Mouse (Mus musculus) lung, adult 2 months (tissue): ENCODE measurements around the gene Gm20388. TPM values are rescaled to one million over a fixed set of nuclear protein-coding genes. Genes with fewer than 3 reads are reported as not detected.

Experiments
- DNase-seq: peaks from one replicate; pipeline ENCODE4 v3.0.0; 2022
- H3K4me1 ChIP-seq: fragments of 200-500 bp; 2 replicates; pipeline ENCODE4 v1.6.1; 2011; ENCODE audit warnings: low read length; ENCODE audit not compliant: control insufficient read depth, insufficient read depth
- H3K4me3 ChIP-seq: fragments of 200-500 bp; replicated peaks from 2 replicates; pipeline ENCODE3; 2011; ENCODE audit warnings: low read depth, mild to moderate bottlenecking, control low read depth, low read length; ENCODE audit errors: extremely low read depth
- CTCF ChIP-seq: fragments of 200-500 bp; IDR thresholded peaks from 2 replicates; pipeline ENCODE4 v1.5.1; 2011; ENCODE audit warnings: mild to moderate bottlenecking, low read length, control low read depth; ENCODE audit not compliant: insufficient read depth
- POLR2A ChIP-seq: fragments of 200-500 bp; IDR thresholded peaks from 2 replicates; pipeline ENCODE4 v1.6.1; 2011; ENCODE audit warnings: low read depth, mild to moderate bottlenecking, control low read depth, low read length, borderline replicate concordance; ENCODE audit errors: extremely low read depth
- WGBS: fragments of 180-500 bp; shearing (Covaris S2); methylation state at CpG from one replicate; pipeline ENCODE4 v1.1.7; 2018; 5-methylcytosine and 5-hydroxymethylcytosine counted together
- polyA plus RNA-seq: library from polyadenylated mRNA; depleted of rRNA; stranded (reverse); fragments of >200 nt; gene quantifications from 2 replicates; pipeline ENCODE4 v1.2.3, GENCODE M21; 2012

The Gm20388 gene
- polyA plus RNA-seq, 1 experiment = 67.8 TPM

DNA sequence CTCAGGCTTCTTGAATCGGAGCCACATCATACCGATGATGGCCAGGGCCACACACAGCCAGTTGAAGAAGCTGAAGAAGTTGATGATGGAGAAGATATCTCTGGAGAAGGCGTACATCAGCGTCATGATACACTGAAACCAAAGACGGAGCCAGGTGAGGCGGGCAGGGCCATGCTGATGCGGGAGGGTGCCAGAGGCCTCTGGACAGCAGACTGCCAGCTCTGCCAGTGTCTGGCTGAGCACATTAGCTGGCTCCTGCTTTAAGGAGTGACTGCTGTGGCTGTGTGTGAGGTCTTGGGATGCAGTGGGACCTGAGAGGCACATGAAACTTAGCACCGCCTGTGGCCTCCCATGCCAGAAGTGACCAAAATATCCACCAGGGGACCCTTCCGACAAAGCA lies 1974.4 kb downstream of the Gm20388 start:
- 96% methylated on average over 9 of the region's 9 CpGs for WGBS
- no peak for DNase-seq
- H3K4me3 ChIP-seq = no peak overlapping the region
- H3K4me1 ChIP-seq = no peaks in the 10 kb centered on the region
- TF ChIP-seq POLR2A = no peak
- TF ChIP-seq CTCF = no peak

GRCm38 (mm10) chr8:121885433-121885832 lies 1974.8 kb downstream of the Gm20388 start:
- DNase-seq = no peak
- Histone ChIP-seq H3K4me1 (no peaks in the 10 kb centered on the region), H3K4me3 (no peak overlapping the region)
- TF ChIP-seq CTCF = no peak
- no peak for TF ChIP-seq POLR2A
- WGBS = 90% methylated on average over 6 of the region's 6 CpGs

- WGBS = 89% methylated on average over 1 of the region's 1 CpGs
- no peak overlapping the region for H3K4me3 ChIP-seq
- DNase-seq = no peak
- H3K4me1 ChIP-seq = no peaks in the 10 kb centered on the region
- no peak for TF ChIP-seq POLR2A
- no peak for TF ChIP-seq CTCF
Measured at GRCm38 (mm10) chr8:121887547-121887946, 1976.9 kb downstream of the Gm20388 start.

DNA sequence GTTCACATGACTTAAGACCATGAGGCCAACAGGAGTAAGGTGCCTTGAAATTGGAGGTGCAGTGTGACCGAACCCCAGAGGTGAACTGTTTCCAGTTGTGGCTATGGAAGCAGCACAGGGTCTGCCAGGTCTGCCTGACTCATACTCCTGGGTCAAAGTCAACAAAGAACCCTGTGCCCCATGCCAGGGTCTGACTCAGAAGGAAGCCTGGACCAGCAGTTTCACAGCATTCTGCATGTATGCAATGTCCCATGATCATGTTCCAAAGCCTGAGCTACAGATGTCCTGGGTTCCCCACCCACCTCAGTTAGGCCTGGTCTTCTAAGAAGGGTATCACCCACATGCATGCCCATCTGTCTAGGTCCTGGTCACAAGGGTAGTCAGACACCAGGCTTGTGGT lies 1978.7 kb downstream of the Gm20388 start:
- TF ChIP-seq POLR2A = no peak
- no peak for TF ChIP-seq CTCF
- no peak overlapping the region for H3K4me3 ChIP-seq
- no peaks in the 10 kb centered on the region for H3K4me1 ChIP-seq
- DNase-seq = no peak
- 82% methylated on average over 1 of the region's 1 CpGs for WGBS

DNA sequence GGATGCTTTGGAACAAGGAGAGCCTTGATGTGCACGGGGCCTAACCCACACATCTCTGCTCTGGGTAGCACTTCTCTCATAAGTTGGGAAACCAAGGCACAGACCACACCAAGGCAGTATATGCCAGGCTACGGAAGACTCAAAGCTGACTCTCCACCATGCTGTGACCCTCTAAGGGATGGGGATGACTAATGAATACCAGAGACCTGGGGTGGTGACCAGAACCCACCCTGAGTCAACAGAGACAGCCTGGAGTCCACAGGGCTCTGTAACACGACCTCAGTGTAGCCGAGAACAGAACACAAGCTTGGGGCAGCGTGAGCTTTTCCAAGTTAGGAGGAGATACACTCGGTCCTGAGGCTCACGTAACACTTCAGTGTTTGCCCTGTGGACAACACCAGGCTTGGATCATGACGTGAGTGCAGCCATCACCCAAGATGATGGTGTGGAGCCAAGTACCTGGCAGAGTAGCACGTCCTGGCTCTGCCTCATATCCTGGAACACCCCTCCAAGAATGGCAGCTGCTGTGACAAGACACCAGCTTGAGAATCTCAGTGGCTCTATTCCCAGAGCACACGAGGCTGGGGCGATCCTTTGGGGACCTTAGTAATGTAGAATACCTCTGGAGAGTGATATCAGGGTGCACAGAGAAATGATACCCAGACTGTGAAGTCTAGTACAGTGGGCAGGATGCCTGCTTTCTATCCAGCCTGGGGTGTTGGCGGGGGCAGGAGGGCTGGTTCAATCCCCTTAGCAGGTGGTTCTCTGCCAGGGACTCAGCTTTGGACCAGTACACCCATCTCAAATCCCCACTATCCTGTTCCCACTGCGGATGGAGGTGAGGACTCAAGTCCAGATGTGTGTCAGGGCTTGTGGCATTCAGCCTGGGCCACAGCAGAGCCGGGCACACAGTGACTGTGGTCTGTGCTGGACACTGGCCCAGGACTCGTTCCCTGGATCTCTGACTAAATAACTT lies 1979.5 kb downstream of the Gm20388 start:
- Histone ChIP-seq H3K4me3 (no peak overlapping the region), H3K4me1 (no peaks in the 10 kb centered on the region)
- no peak for TF ChIP-seq CTCF
- TF ChIP-seq POLR2A = no peak
- 72% methylated on average over 15 of the region's 15 CpGs for WGBS
- no peak for DNase-seq

DNA sequence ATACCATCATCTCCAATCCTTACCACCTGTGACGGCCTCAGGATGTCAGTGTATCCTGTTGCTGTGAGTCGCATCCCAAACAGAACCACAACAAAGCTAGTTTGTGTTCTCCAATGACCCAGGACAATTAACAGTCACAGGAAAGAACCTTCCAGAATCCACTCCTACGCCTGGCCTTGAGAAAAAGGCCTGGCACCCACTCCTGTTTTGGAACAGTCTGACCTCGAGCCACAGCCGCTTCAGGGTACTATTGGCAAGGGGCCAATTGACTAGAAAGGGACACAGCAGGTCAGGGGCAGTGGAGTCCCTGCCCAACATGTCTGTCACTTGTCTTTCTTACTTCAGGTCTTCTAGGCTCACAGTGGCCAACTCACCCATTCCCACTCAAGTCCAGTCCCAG lies 1982.2 kb downstream of the Gm20388 start:
- Histone ChIP-seq H3K4me3 (no peak overlapping the region), H3K4me1 (0 out of 2 replicates have a peak, but pooled peaks cover under 1% of the 10 kb centered on the region)
- WGBS = 76% methylated on average over 5 of the region's 5 CpGs
- no peak for TF ChIP-seq POLR2A
- no peak for TF ChIP-seq CTCF
- no peak for DNase-seq

DNA sequence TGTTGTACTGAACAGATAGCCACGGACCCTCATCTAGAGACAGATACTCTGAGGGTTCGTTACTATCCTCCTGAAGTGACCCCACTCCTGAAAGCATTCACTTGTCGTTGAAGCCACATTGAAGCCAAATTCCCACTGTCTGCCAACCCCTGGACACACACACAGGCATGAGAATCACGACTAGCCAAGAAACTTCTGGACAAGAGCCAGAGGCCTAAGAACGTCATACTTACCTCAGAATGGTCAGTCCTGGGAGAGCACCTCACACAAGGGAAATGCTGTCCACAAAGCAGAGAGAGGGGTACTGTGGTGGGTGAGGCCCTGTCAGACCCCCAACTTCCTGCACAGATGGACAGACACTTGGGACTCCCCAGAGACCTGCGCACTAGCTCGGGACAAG lies 1985.3 kb downstream of the Gm20388 start:
- no peak for DNase-seq
- H3K4me3 ChIP-seq = no peak overlapping the region
- peaks cover 2% of the 10 kb centered on the region; the same call in 1 of the 2 replicates for H3K4me1 ChIP-seq
- 64% methylated on average over 7 of the region's 7 CpGs for WGBS
- no peak for TF ChIP-seq CTCF
- TF ChIP-seq POLR2A = no peak

GRCm38 (mm10) chr8:121896476-121897145 lies 1986.0 kb downstream of the Gm20388 start:
- WGBS = 65% methylated on average over 12 of the region's 12 CpGs
- Histone ChIP-seq H3K4me1 (peaks cover 2% of the 10 kb centered on the region; the same call in 1 of the 2 replicates), H3K4me3 (no peak overlapping the region)
- no peak for DNase-seq
- no peak for TF ChIP-seq CTCF
- no peak for TF ChIP-seq POLR2A

DNA sequence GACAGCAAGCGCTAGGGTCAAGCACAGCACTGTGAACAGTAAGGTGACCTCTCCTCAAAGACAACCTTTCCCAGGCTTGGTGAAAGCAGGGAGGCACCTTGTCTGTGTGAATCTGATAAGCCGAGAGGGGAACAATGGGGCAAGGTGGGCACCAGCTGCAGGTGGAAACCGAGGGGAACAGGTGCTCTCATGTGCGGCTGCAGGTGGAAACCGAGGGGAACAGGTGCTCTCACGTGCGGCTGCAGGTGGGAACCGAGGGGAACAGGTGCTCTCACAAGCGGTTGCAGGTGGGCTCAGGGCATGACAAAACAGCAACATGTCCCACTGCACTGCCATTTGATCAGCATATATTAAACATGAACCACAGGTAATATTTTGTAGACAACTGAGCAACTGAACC lies 1986.6 kb downstream of the Gm20388 start:
- TF ChIP-seq POLR2A (no peak), CTCF (no peak)
- 70% methylated on average over 9 of the region's 9 CpGs for WGBS
- no peak overlapping the region for H3K4me3 ChIP-seq

More for the DNA sequence above, 1986.6 kb downstream of the Gm20388 start:
- no peak for DNase-seq
- H3K4me1 ChIP-seq = peaks cover 2% of the 10 kb centered on the region; the same call in 1 of the 2 replicates
